Mouse (Mus musculus): Measurements from ENCODE around the gene Osgepl1.
"Not testable (repeated sequence)": the region's sequence is repeated elsewhere in the genome, so short reads cannot be mapped to it uniquely, and the experiment has no call there.

The Osgepl1 gene

DNA sequence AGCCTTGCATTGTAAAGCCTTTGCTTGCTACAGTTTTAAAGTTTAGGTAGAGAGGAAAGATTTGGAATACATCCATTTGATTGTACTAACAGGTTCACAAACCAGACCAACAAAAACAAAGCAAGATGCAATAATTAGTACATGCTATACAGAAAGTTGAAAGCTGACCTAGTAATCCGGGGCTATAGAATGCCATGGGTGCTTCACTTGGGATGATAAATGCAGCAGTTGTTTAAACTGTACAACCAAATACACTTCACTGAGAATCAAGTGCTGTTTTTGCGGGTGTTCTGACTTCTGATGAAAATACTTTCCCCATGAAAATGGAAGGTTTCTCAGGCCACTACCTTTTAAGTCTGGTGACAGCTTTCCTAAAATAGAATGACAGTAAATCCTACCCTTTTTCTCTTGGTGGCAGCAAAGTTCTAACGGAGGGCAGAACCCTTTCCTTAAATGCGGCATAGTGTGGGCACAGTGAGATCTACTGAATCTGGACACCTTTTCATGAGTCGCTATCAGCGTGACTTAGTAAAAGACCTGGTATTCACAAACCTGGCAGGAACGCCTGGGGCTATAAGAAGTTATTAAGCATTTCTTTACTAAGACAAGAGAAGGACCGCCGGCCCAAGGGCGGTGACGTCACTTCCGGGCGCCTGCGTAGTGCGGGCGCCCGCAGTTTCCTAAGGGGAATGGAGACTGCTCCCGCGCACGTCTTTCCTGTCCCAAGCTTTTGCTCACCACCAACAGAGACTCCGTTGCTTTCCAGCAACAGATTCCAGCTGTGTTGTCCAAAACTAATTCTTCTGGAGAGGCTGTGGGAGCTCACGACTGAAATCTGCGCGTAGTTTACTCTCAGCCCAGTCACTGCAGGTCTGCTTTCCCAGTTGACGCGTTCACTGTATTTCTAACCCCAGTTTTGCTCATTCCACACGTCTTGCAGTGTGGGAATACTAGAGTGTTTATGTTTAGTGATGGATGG lies at the start of gene Osgepl1:
Gene Osgepl1, plus strand, starts transcription at position 636 of the 979 bp plus-strand sequence.
- peak; percentile 85 for DNase-seq (ENCODE audit: low spot score)

- not testable (repeated sequence) for DNase-seq (ENCODE audit: low spot score)
Measured at GRCm38 (mm10) chr1:53264958-53265612, 48.3 kb upstream of the Osgepl1 start.

GRCm38 (mm10) chr1:53269901-53270300 lies 43.5 kb upstream of the Osgepl1 start:
- no peak for DNase-seq (ENCODE audit: low spot score)

GRCm38 (mm10) chr1:53272646-53273045 lies 40.8 kb upstream of the Osgepl1 start:
- no peak for DNase-seq (ENCODE audit: low spot score)

- no peak for DNase-seq (ENCODE audit: low spot score)
Measured at GRCm38 (mm10) chr1:53291197-53291596, 22.2 kb upstream of the Osgepl1 start.

DNA sequence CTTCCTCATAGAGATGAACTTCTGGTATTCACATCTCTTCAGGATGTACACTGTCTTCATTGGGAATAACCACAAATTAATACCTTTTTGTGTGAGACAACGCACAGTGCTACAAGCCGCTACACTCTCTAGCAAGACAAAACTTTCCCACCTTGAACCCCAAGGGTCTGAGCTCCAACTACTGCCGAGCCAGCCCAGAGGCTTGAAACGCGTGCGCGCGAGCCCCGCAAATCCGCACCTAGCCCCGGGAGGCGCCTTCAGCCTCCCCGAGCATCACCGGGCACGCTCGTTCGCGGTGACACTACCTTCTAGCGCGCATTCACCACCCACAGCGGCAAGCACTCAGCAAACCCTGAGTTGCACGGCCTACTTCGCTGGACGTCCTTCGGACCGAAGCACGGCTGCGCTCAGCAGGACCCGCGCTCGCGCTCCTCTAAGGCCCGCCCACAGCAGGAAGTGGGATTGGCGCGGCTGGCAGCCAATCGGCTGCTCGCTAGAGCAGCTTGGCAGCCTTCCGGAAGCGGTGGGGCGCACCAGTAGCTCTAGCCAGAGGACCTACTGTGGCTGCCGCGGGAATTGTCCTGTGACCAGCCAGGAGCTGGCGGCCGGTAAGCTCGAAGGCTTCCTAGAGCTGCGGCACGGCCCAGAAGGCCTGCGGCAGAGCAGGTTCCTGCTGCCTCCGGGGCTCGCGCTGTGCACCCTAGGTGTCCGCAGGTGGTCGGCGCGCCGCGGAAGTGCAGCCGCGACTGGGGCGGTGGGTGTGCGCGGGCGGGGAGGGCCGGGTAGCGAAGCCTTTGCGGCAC lies 16.6 kb upstream of the Osgepl1 start, which contains the start of the genes Pms1, Ormdl1 and Gm28778:
Gene Pms1, minus strand, starts transcription at position 438 of the 803 bp plus-strand sequence.
Gene Ormdl1, plus strand, starts transcription at position 515 of the 803 bp plus-strand sequence.
Gene Gm28778, plus strand, starts transcription at position 531 of the 803 bp plus-strand sequence.
- peak; percentile 95 for DNase-seq (ENCODE audit: low spot score)

DNA sequence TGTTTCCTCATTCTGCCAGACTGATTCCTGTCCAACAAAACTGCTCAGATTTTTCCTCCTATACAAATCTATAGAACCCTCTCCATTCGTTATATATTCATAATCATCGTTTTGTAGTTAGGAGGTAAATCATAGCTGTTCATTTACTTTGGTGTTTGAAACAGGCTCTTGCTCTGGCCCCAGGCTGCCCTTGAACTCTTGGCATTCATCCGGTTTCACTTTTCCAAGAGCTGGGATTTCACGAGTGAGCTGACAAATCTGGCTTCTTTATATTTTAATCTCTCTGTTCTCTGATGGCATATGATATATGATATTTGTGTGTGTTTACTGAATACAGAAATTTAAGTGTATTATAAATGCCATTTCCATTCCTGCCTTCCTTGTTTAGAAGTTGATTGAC lies 12.9 kb upstream of the Osgepl1 start:
- DNase-seq (ENCODE audit: low spot score), result no peak

DNA sequence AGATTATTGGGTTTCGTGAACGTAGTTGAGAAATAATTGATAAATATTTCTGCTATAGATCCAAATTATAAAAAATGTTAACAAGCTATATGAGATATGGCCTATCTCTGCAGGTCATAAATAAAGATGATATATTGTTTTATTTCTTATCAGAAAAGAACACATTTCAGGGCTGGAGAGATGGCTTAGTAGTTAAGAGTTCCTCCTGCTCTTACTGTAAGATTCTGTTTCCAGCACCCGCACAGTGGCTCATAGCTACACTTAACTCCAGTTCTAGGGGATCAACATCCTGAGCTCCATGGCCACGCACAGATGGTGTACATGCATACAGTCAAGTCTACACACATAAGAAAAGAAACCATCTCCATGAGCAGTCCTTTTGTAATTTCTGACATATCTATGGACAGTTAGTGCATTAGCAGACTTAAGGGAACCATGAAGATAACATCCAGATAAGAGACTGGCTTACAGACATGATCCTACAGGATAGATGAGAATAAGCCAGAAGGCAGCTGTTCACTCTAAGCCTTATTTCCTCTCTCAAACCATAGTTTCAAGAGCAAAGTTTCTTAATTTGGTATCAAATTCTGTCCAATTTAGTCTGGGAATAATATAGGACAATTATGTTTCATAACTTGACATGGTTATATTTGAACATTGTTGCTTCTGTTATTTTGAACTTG lies 8.4 kb downstream of the Osgepl1 start:
- DNase-seq (ENCODE audit: low spot score), result no peak

DNA sequence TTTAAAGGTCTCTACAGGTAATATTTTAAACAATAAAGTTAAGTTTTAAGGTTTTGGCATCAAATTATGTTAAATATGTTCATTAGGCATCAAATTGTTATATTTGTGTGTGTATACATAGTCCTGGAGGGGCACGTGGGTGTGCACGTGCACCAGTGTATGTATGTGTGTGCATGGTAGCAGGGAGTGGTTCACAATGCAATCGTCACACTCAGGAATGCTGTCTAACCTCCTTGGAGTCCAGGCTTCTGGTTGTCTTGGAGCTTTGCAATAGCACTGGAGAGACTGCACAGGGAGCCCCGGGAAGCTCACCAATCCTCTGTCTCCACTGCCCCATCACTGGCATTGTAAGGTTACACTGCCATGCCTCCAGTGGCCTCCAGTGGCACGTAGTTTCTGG lies 9.8 kb downstream of the Osgepl1 start:
- no peak for DNase-seq (ENCODE audit: low spot score)

- DNase-seq (ENCODE audit: low spot score), result no peak
Measured at GRCm38 (mm10) chr1:53324277-53324676, 10.9 kb downstream of the Osgepl1 start.

- DNase-seq (ENCODE audit: low spot score), result no peak
Measured at GRCm38 (mm10) chr1:53324827-53325494, 11.5 kb downstream of the Osgepl1 start.

DNA sequence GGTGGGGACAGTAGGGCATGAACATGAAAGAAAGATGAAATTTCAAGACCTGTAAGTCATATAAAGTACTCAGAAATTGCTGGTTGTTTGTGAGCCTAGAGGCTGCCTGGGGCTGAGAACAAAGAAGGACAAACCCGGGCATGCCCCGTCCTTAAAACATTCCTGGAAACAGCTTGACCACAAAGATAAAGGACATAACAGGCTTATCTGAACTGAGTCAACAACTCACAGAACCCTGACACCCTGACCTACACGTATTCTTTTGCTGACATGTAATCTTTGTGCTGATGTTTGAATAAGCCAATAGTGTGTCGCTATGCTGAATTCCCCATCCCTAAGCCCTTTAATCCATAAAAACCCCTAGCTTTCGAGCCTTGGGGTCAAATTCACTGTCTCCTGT lies 20.1 kb downstream of the Osgepl1 start:
- not testable (repeated sequence) for DNase-seq (ENCODE audit: low spot score)

GRCm38 (mm10) chr1:53335465-53335864 lies 22.0 kb downstream of the Osgepl1 start:
- DNase-seq (ENCODE audit: low spot score), result no peak

DNA sequence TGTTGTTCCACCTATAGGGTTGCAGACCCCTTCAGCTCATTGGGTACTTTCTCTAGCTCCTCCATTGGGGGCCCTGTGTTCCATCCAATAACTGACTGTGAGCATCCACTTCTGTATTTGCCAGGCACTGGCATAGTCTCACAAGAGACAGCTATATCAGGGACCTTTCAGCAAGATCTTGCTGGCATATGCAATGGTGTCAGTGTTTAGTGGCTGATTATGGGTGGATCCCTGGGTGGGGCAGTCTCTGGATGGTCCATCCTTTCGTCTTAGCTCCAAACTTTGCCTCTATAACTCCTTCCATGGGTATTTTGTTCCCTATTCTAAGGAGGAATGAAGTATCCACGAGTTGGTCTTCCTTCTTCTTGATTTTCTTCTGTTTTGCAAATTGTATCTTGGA lies 24.0 kb downstream of the Osgepl1 start:
- DNase-seq (ENCODE audit: low spot score), result not testable (repeated sequence)

GRCm38 (mm10) chr1:53341071-53341470 lies 27.6 kb downstream of the Osgepl1 start:
- no peak for DNase-seq (ENCODE audit: low spot score)

GRCm38 (mm10) chr1:53352327-53353261 lies 39.2 kb downstream of the Osgepl1 start, which contains the start of the genes Asdurf, Gm28551 and Asnsd1:
Gene Asdurf, minus strand, starts transcription at chr1:53352619.
Gene Gm28551, minus strand, starts transcription at chr1:53352667.
Gene Asnsd1, minus strand, starts transcription at chr1:53352752.
- peak; percentile 97 for DNase-seq (ENCODE audit: low spot score)

DNA sequence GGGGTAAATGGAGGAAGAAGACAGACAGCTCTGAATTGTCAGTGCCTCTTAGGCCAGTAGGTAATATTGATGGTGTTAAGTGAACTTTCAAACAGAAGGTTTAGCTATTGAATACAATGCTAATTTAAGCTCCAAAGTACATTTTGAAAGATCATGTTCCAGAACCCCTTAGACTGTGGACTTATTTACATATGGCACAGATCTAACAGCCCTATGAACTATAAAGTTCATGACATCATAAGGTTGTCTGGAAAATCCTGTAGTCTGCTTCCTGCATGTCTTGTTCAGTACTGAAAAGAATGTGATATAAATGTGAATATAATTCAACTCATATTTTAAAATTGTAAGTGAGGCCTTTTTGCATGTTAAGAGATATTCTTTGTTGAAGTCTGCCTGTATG lies 45.6 kb downstream of the Osgepl1 start:
- DNase-seq (ENCODE audit: low spot score), result no peak
